Mouse (Mus musculus) adrenal gland, postnatal 10 days (tissue): Measurements from ENCODE around the gene Lsm11. TPM values are rescaled to one million over a fixed set of nuclear protein-coding genes. Genes with fewer than 3 reads are reported as not detected.
"Not testable (repeated sequence)": the region's sequence is repeated elsewhere in the genome, so short reads cannot be mapped to it uniquely, and the experiment has no call there.

ENCODE experiments used
- DNase-seq: peaks from one replicate; pipeline ENCODE4 v3.0.0; 2021; ENCODE audit warnings: mixed read lengths
- total RNA-seq, 2 experiments: library from RNA; stranded (reverse); gene quantifications; 2 replicates each; pipeline ENCODE4 v1.2.3; 2021

Gene Lsm11
- total RNA-seq, 2 experiments from 2014 or later: 7.8 to 9.9 TPM

DNA sequence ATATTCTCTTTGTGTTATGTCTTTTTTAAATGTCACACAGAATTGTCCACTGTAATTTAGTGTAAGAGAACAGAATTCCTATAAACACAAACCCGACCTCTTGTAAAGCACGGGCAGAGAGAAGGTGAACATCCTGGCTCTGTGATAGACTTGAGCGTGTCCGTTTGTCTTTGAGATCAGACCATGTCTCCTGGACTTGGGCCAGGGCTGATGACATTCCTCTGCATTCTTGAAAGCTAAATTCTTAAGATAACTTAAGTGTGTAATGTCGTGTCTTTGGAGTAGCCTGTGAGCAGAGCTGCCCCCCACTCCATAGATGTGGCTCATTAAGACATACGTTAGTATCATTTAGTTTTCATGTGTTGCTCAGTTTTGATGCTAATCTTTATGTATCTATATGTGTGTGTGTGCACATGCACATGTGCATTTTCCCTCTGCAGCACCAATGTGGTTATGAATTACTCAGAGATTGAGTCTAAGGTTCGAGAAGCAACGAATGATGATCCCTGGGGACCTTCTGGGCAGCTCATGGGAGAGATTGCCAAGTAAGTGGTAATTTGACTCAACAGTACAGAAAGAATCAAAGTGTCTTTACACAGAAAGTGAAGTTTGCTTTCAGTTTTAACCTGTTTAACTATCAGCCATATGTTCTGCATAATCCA is 61.3 kb downstream of the Lsm11 start:
- peak; percentile 30 for DNase-seq

DNA sequence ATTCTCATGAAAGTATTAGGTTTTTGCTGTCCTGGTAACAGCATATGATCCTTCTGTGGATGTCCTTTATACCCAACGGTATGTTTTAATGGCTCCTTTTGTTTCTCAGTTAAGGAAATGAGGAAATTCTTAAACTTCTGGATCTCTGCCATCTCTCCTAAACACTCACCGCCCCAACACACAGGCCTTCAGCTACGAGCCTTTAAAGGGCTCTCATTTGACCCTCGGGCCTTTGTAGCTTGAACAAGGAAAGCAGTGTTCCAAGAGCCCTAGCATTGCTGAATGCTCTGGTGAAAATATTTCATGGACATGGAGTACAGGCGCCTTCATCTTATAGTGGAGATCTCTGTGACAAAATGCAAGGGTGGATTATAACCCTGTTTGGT is 63.1 kb downstream of the Lsm11 start:
- DNase-seq: no peak

DNA sequence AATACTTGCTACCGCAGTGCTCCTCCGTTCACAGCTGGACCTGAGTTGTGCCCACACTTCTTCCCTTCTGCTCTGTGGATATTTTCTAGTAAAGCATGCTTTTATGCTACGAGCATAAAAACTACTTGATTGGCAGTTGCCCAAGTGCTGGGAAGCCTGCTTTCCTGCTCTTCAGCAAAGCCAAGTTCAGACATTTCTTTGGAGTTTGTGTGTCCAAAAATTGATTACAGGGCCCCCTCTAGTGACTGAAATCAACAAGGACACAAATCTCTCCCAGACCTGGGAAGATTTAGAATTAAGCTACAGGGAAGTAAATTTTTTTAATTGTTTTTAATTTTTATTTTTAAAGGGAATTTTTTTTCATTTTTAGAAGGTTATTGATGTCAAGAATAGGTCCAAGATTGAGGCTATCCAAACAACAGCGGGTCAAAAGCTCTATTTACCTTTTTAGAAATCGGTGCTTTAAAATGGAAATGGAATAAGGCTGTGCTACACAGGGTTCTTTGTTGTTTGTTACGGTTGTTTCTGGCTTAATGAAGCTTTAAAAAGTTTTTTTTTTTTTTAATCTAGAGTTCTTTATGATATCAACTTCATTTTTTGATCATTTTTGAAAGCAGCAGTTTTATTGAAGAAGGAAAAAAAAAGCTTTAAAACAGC is 63.6 kb downstream of the Lsm11 start:
- peak; percentile 68 for DNase-seq

DNA sequence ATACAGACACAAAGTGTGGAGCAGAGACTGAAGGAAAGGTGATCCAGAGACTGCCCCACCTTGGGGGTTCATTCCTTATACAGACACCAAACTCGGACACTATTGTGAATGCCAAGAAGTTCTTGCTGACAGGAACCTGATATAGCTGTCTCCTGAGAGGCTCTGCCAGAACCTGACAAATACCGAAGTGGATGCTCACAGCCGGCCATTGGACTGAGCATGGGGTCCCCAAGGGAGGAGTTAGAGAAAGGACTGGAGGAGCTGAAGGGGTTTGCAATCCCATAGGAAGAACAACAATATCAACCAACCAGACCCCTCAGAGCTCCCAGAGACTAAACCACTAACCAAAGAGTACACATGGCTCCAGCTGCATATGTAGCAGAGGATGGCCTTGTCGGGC is 65.4 kb downstream of the Lsm11 start:
- DNase-seq: not testable (repeated sequence)

Other genes with a start within 250 kb of the Lsm11 start
- gene Clint1, start 92.9 kb downstream of the Lsm11 start, total RNA-seq: 10 to 100 TPM; 59.8 to 64.5 TPM
- gene Thg1l, start 10.6 kb upstream of the Lsm11 start, total RNA-seq: 10 to 100 TPM; 16.6 to 19.4 TPM
- under 1 TPM; 0.24 to 0.36 TPM for gene Sox30, start 35.4 kb upstream of the Lsm11 start, total RNA-seq
- gene Gm12166, start 107.4 kb upstream of the Lsm11 start, total RNA-seq: 1 to 10 TPM; 4.0 to 4.6 TPM
- 10 to 100 TPM; 15.5 to 25.3 TPM for gene Adam19, start 111.1 kb upstream of the Lsm11 start, total RNA-seq
- under 1 TPM in 1 of 2 experiments, not detected in 1; 0.12 TPM for gene Nipal4, start 221.6 kb upstream of the Lsm11 start, total RNA-seq